Mouse (Mus musculus) ES-E14 (cell line): ENCODE measurements around the gene Ankrd13b. TPM values are rescaled to one million over a fixed set of nuclear protein-coding genes. Genes with fewer than 3 reads are reported as not detected.

Experiments used
- DNase-seq: peaks from one replicate; pipeline ENCODE4 v3.0.0-alpha.2; 2013; ENCODE audit warnings: low read depth, low spot score
- H3K27ac ChIP-seq: 2 replicates; pipeline ENCODE4 v1.5.1; 2012; ENCODE audit warnings: low read depth, mild to moderate bottlenecking, low read length, moderate library complexity, mixed read lengths; ENCODE audit not compliant: poor library complexity, insufficient read depth, severe bottlenecking
- H3K36me3 ChIP-seq: 2 replicates; pipeline ENCODE4 v1.6.1; 2012; ENCODE audit warnings: mild to moderate bottlenecking, low read length, moderate library complexity, mixed read lengths; ENCODE audit not compliant: control insufficient read depth, poor library complexity, insufficient read depth, severe bottlenecking
- H3K4me1 ChIP-seq, 2 experiments: fragments of 150-350 bp in 1 of 2; sonication (generic) in 1 of 2; 2 replicates each; pipeline ENCODE4 v1.6.1; 2012; ENCODE audit warnings: low read length in 2 of 2, mild to moderate bottlenecking in 1 of 2, mixed read lengths in 1 of 2; ENCODE audit not compliant: control insufficient read depth in 2 of 2, insufficient read depth in 2 of 2, poor library complexity in 1 of 2
- H3K4me3 ChIP-seq, 2 experiments: fragments of 150-350 bp in 1 of 2; sonication (generic) in 1 of 2; 2 replicates each; pipeline ENCODE4 v1.5.1; 2012; ENCODE audit warnings: low read length in 2 of 2, low read depth in 1 of 2, mild to moderate bottlenecking in 1 of 2, mixed read lengths in 1 of 2; ENCODE audit not compliant: insufficient read depth in 1 of 2, poor library complexity in 1 of 2, severe bottlenecking in 1 of 2
- H3K9ac ChIP-seq: 2 replicates; pipeline ENCODE4 v1.6.1; 2012; ENCODE audit warnings: low read depth, mild to moderate bottlenecking, low read length, mixed read lengths; ENCODE audit not compliant: poor library complexity, insufficient read depth, severe bottlenecking
- H3K9me3 ChIP-seq: fragments of 150-350 bp; sonication (generic); 2 replicates; pipeline ENCODE4 v1.6.1; 2012; ENCODE audit warnings: low read depth, mild to moderate bottlenecking, low read length; ENCODE audit not compliant: control insufficient read depth, insufficient read depth
- CHD2 ChIP-seq: IDR thresholded peaks from 2 replicates; pipeline ENCODE4 v1.6.1; 2014; ENCODE audit warnings: mild to moderate bottlenecking, low read depth, low read length, inconsistent platforms
- HCFC1 ChIP-seq: IDR thresholded peaks from 2 replicates; pipeline ENCODE4 v1.6.1; 2012; ENCODE audit warnings: low read length, inconsistent platforms, borderline replicate concordance; ENCODE audit not compliant: insufficient read depth
- MAFK ChIP-seq: IDR thresholded peaks from 2 replicates; pipeline ENCODE4 v1.6.1; 2014; ENCODE audit warnings: mild to moderate bottlenecking, low read depth, low read length, inconsistent platforms; ENCODE audit not compliant: insufficient read depth
- ZC3H11A ChIP-seq: IDR thresholded peaks from 2 replicates; pipeline ENCODE4 v1.6.1; 2012; ENCODE audit warnings: low read depth, mild to moderate bottlenecking, inconsistent platforms, low read length, borderline replicate concordance
- ZNF384 ChIP-seq: IDR thresholded peaks from 2 replicates; pipeline ENCODE4 v1.6.1; 2012; ENCODE audit warnings: low read depth, low read length, inconsistent platforms
- in situ Hi-C, 2 experiments: fragments of 600-800 bp; cut with MboI; formaldehyde crosslinking; loops; one replicate each; pipeline ENCODE4 v1.15.1; 2025; ENCODE audit warnings: low sequenced_read_pairs in 2 of 2, inconsistent platforms in 1 of 2; ENCODE audit not compliant: unreplicated experiment in 2 of 2
- total RNA-seq: library from RNA; depleted of rRNA; stranded (reverse); fragments of 300-350 nt; gene quantifications from 2 replicates; pipeline ENCODE4 v1.2.3, GENCODE M21; 2012

Gene Ankrd13b
- total RNA-seq, 1 experiment, result 7.0 TPM

DNA sequence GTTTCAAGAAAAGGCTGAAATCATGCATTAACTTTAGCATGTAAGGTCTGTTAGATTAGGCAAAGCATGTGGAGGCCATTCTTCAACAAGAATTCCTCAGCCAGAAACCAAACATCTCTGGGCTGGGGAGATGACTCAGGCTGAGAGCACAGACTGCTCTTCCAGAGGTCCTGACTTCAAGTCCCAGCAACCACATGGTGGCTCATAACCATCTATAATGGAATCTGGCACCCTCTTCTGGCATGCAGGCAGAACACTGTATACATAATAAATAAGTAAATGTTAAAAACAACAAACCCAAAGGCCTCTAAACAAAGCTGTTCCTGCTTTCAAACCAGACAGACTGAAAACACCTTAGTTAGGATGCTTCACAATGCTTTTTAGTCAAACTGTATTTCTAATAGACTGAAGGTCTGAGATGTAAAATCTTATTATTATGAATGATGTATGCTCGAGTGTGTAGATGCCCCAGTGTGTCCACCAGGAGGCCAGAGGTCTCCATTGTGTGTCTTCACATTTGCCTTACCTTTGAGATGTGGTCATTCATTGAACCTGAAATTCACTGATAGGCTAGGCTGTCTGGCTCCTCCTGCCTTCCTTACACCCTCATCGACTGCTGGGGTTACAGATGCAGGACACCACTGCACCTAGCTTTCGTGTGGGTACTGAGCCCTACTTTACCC lies 36.5 kb upstream of the Ankrd13b start:
- no peak overlapping the region for H3K9ac ChIP-seq
- no peaks in the 10 kb centered on the region for H3K36me3 ChIP-seq
- in situ Hi-C loops, result no loop called here
- no peak overlapping the region for H3K4me3 ChIP-seq
- H3K27ac ChIP-seq, result no peak overlapping the region
- TF ChIP-seq CHD2 (no peak), HCFC1 (no peak), MAFK (no peak), ZC3H11A (no peak), ZNF384 (no peak)
- H3K4me1 ChIP-seq, result no peaks in the 10 kb centered on the region
- no peaks in the 10 kb centered on the region for H3K9me3 ChIP-seq
- DNase-seq, result no peak

DNA sequence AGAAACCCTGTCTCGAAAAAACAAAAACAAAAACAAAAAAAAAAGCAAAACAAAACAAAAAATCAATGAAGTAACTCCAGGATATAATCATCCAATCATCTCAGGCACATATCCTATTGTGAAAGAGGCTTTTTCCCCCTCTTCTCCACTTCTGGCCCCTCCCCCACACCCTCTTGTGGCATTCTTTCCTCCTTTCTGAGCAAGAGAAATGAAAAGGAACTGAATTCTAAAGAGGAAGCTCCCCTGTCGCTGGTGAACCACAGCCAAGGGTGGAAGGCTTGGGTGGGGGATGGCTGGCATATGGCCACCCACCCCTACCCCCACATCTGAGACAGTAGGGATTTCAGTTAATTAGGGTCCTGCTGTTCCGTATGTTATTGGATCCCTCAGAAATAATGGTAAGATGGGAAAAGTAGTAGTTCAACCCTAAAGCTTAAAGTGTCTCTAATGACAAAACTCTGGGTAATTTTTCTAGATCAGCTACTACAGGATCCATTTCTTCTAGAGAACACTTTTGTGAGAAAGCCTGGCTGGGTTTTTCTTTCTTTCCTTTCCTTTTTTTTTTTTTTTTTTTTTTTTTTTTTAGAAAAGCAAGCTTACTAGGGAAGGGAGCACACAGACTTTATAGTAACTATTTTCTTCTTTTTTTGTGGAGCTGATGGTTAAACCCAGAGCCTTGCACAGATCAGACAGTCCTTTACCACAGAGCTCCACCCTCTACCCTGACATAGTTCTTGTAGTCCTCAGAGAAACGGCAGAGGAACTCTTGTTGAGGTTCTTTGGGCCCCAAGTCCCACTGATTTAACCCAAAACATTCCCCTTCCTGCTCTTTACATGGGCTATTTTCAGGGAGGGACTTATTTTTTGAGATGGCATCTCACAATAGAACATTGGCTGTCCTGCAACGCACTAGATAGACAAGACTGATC lies 31.4 kb upstream of the Ankrd13b start:
- Histone ChIP-seq H3K4me3 (no peak overlapping the region), H3K4me1 (peaks cover 0 to under 1% of the 10 kb centered on the region in 2 experiments; a peak in 1 of 4 replicates), H3K9ac (no peak overlapping the region), H3K9me3 (no peaks in the 10 kb centered on the region), H3K27ac (no peak overlapping the region), H3K36me3 (no peaks in the 10 kb centered on the region)
- DNase-seq, result no peak
- in situ Hi-C loops, result no loop called here
- TF ChIP-seq ZNF384 (no peak), MAFK (no peak), HCFC1 (no peak), CHD2 (no peak), ZC3H11A (no peak)

DNA sequence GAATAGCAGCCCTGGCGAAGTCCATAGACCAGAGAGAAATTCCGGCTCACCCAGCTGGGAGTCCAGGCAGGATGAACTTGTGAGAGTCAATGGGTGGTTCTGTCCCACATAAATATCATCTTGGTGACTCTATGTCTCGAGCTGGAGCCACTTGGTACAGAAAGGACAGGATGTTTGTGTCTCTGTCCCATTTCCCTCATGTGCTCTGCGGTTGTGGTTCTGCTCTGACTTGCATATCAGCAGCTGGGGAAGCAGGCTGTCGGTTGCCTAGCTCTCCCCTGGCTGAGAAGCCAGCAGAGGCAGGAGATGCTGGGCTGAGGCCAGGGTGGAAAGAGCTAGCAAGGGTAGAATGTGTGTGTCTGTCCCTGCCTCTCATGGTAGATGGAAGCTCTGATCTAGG lies 29.6 kb upstream of the Ankrd13b start, which contains the start of gene Gm10392:
Gm10392 (minus strand) TSS at position 156 of the 400 bp plus-strand sequence.
- Histone ChIP-seq H3K4me1 (peaks cover 0 to 6% of the 10 kb centered on the region in 2 experiments; a peak in 2 of 4 replicates), H3K36me3 (no peaks in the 10 kb centered on the region), H3K9ac (no peak within 1 kb of the TSS), H3K27ac (no peak within 1 kb of the TSS), H3K4me3 (no peak within 1 kb of the TSS), H3K9me3 (no peaks in the 10 kb centered on the region)
- in situ Hi-C loops, result no loop called here
- TF ChIP-seq MAFK, result no peak
- no peak for TF ChIP-seq HCFC1
- TF ChIP-seq ZC3H11A, result no peak
- no peak for TF ChIP-seq ZNF384
- no peak for TF ChIP-seq CHD2
- DNase-seq, result no peak

DNA sequence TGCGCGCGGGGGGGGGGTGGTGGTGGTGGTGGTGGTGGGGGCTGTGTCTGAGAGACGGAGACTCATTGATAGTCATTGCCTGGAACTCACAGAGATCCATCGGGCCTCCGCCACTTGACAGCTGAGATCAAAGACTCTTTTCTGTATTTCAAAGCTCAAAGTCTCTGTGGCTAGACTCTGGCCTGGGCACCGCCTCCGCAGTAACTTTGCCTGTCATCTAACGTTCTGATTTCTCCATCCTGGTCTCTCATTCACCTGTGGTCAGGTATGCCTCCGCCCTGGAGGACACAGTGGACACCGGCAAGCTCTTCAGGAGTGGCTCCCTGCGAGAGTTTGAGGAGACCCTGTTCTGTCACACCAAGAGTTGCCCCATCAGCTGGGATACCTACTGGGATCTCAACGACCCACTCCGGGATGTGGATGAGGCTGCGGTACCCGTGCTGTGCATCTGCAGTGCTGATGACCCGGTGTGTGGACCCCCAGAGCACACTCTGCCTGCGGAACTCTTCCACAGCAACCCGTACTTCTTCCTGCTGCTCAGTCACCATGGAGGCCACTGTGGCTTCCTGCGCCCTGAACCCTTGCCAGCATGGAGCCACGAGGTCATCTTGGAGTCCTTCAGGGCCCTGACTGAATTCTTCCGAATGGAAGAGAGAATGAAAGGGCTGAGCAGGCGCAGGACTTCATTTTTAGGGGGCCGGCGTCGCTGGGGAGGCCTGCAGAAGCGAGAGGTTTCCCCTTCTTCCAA lies 28.7 kb upstream of the Ankrd13b start:
- DNase-seq, result no peak
- H3K9ac ChIP-seq, result no peak overlapping the region
- in situ Hi-C loops, result no loop called here
- peaks cover 2 to 6% of the 10 kb centered on the region in 2 experiments; a peak in 3 of 4 replicates for H3K4me1 ChIP-seq
- no peaks in the 10 kb centered on the region for H3K9me3 ChIP-seq
- no peak overlapping the region for H3K27ac ChIP-seq
- TF ChIP-seq ZNF384 (no peak), CHD2 (no peak), HCFC1 (no peak), MAFK (no peak), ZC3H11A (no peak)
- no peaks in the 10 kb centered on the region for H3K36me3 ChIP-seq
- no peak overlapping the region for H3K4me3 ChIP-seq
